Mouse (Mus musculus) duodenum, adult 2 months (tissue): ENCODE data around the gene Fbxo31. TPM values are rescaled to one million over a fixed set of nuclear protein-coding genes. Genes with fewer than 3 reads are reported as not detected.

Experiments
- polyA plus RNA-seq: library from polyadenylated mRNA; depleted of rRNA; stranded (reverse); fragments of >200 nt; gene quantifications from 2 replicates; pipeline ENCODE4 v1.2.3, GENCODE M21; 2012; ENCODE audit warnings: low replicate concordance; rRNA removed

The Fbxo31 gene
- 12.8 and 25.7 TPM in 2 replicates for polyA plus RNA-seq

DNA sequence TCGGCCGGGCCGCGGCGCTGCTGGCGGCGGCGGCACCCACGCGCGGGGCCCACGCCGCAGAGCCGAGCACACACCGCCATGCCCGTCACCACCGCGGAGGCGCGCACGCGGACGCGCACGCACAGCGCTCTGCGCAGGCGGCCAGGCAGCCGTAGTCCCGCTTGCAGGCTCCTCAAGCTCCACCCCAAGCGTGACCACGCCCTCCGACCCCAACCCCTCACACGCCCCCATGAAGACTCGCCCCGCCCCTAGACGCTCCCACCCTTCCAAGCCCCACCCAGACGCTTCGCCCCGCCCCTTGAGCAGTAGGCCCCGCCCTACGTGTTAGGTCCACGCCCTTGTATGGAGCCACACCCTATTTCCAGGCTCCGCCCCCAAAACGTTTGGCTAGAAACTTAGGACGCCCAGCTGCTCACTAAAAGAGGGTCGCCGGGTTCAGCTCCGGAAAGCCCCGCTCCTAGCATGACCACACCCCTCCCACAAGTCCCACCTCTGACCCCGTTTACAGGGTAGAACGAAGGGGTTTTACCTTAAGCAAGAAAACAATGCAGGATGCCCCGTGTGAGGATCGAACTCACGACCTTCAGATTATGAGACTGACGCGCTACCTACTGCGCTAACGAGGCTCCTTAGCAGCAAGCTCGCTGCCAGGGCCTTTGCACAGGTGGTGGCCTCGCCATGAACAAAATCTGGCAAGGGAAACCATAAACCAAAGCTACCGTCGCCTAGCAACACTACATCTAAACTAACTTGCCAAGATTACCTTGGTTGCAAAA lies at the start of gene Fbxo31:
Gene Fbxo31, minus strand, starts transcription at position 131 of the 776 bp plus-strand sequence.

GRCm38 (mm10) chr8:121590203-121591177 lies 11.9 kb upstream of the Fbxo31 start, which contains the start of gene Map1lc3b:
TSS of gene Map1lc3b (plus strand) at chr8:121590361.

GRCm38 (mm10) chr8:121544276-121544785 lies 34.3 kb downstream of the Fbxo31 start, which contains the start of gene 1700018B08Rik:
TSS of gene 1700018B08Rik (minus strand) at chr8:121544320.

Other genes starting within 250 kb of the Fbxo31 start
- gene 1700018B08Rik, start 34.5 kb downstream of the Fbxo31 start, polyA plus RNA-seq = not detected in 2 replicates
- 56.1 and 70.4 TPM in 2 replicates for gene Map1lc3b, start 11.6 kb upstream of the Fbxo31 start, polyA plus RNA-seq
- 14.3 and 22.5 TPM in 2 replicates for gene Zcchc14, start 74.1 kb upstream of the Fbxo31 start, polyA plus RNA-seq
- gene Jph3, start 150.8 kb upstream of the Fbxo31 start, polyA plus RNA-seq = 0.47 and 0.57 TPM in 2 replicates